Mouse (Mus musculus) cerebellum, adult 18-20 months (tissue): ENCODE measurements around the gene Cfap99.

Source experiments
- DNase-seq, 2 experiments: peaks; one replicate each; pipeline ENCODE4 v3.0.0; 2021

Cfap99 gene

GRCm38 (mm10) chr5:34334081-34334480 lies 45.7 kb downstream of the Cfap99 start:
- DNase-seq, result no peak

GRCm38 (mm10) chr5:34335539-34336096 lies 47.2 kb downstream of the Cfap99 start:
- DNase-seq, result no peak

GRCm38 (mm10) chr5:34336097-34336774 lies 47.8 kb downstream of the Cfap99 start, which contains the start of gene Rnf4:
TSS of gene Rnf4 (plus strand) at chr5:34336289.
- DNase-seq, result peak; percentile 97 to 98

- DNase-seq, result peak; percentile 23 to 40
Observed at GRCm38 (mm10) chr5:34336775-34337450, 48.5 kb downstream of the Cfap99 start.

GRCm38 (mm10) chr5:34340246-34340645 lies 51.8 kb downstream of the Cfap99 start:
- DNase-seq, result no peak

GRCm38 (mm10) chr5:34352084-34352631 lies 63.8 kb downstream of the Cfap99 start:
- DNase-seq, result no peak

DNA sequence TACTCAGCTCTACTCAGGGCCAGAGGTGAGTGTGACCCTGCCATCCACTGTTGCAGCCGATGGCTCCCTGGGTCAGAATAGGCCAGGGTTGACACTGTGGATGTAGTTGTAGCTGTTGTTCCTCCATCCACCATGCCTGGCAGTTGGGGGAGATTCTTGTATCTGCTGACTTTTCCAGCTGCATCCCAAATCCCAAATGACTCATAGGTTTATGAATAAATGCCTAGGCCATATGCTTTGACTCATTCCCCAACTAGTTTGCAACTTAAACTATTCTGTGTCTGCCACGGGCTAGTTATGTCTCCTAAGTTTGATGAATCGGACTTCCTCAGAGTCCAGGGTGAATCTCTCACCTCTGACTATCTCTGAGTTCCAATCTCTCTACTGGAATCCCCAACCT lies 71.9 kb downstream of the Cfap99 start:
- DNase-seq, result no peak

GRCm38 (mm10) chr5:34363115-34363514 lies 74.7 kb downstream of the Cfap99 start:
- DNase-seq, result no peak

- peak in 1 of 2 experiments; percentile 19 for DNase-seq
Observed at GRCm38 (mm10) chr5:34368551-34369290, 80.3 kb downstream of the Cfap99 start.

DNA sequence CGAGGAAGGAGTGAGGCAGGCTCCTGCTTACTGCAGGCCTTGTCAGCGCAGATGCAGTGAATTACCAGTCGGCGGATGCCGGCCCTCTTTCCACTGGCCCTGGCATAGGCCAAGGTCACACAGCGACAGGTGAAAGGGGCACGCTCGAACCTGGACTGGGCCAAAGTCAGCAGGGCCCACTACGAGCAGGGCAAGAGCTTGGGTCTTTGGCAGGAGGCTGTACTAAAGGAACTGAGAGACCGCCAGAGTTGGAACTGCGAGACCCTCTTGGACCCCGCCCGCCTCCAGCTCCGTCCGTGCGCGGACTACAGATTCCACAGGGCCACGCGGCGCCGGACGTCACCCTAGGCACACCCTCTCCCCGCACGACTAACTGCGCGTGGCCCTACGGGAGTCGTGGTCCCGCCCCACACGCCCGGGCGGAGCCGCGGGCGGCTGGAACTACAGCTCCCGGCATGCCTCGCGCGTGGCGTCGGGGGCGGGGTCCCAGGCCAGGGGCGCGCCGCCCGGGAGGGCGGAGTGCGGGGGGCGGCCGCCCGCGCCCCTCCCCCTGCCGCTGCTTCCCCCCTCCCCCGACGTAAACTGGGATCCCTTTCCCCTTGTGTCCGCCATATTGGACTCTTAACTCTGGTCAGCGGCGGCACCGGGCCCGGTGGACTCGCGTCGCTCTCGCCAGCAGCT lies 81.1 kb downstream of the Cfap99 start, which contains the start of gene Fam193a:
TSS of gene Fam193a (plus strand) at position 593 of the 681 bp plus-strand sequence.
- DNase-seq, result peak; percentile 98

DNA sequence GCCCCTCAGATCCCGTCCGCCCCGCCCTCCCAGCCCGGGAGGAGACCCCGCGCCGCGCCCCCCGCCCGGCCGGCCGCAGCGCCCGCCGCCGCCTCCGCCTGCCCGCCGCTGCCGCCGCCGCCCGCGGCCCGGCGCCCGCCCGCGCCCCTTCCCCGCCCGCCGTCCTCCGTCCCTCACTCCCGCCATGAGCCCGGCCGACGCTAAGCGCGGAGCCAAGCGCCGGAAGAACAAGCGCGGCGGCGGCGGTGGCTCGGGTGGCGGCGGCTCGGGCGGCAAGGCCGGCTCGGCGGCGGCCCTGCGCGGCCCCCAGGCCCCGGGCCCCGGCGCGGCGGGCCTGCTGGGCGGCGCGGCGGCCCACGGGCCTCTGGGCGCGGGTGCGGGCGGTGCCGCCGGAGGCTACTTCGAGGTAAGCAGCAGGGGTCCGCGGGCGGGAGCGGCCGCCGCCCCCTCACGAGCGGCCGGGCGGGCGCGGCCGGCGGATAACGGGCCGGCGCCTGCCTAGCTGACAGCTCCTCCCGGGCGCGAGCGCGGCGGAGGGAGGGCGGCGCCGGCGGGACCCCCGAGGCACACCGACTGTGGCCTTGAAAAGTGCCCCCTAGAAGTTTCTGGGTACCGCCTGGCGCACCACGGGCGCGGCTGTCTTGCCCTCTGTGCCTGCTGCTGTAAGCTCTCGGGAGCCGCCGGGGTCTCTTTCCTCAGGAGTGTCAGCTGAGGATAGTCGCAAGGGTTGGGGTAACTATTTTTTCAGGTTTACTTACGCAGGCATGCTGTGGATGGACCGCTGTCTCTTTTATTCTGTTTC lies 81.8 kb downstream of the Cfap99 start:
- peak; percentile 40 to 63 for DNase-seq

DNA sequence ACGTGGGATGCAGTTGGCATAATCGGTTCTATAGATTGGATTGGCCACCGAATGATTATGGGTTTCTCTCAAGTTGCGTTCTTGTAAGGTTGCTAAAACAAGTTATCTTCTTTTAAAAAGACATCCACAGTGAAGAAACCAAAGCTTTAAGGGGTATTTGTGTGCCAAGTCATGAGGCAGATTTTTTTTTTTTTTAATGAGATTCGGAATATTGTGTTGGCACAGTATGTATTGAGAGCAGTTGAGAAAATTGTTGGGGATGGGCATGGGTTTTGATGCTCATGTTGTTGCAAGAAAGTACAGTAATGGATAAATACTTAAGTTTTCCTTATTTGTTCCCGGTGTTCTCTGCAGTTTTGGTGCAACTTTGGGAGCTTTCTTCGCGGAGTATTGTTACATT lies 82.4 kb downstream of the Cfap99 start:
- DNase-seq, result no peak

DNA sequence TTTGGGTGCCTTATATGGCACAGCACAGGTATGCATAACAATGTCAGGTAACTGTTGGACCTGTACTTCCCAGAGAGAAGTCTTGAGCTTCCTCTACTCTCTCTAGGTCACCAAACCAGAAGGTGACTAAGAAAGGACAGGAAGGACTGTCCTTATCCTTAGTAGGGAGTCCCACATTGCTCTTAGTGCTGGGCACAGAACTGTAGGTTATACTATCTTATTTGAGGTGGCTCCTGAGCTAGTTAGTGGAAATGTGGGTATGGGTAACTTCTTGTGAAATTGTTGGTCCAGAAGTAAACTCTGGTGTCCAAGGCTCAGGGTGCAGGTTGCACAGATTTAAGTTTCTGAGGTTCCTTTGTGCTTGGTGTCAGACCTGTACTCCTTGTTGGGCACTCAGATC lies 83.7 kb downstream of the Cfap99 start:
- no peak for DNase-seq

DNA sequence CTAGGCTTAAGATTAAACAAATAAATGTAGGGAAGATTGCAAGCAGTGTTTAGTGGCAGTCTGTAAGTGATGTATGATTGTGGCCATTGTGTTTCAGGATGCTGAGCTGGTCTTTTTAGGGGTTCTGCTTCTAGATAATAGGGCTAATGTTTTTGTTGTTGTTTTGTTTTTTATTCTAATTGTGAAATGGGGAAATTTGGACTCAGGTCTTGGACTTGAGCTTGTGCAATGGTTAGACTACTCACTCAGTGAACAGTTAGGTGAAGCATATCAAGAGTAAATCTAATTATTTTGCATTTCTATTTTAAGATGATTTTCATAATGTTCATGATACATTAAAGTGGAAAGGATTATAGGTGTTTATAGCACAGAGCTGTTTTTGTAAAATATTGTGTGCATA lies 84.1 kb downstream of the Cfap99 start:
- DNase-seq, result no peak
